Mouse (Mus musculus) adrenal gland, adult 18-20 months (tissue): Measurements from ENCODE around the gene Galnt15. TPM values are rescaled to one million over a fixed set of nuclear protein-coding genes. Genes with fewer than 3 reads are reported as not detected.

ENCODE experiments used
- DNase-seq, 2 experiments: peaks; one replicate each; pipeline ENCODE4 v3.0.0; 2021 to 2022; ENCODE audit warnings: low spot score in 2 of 2
- long read RNA-seq, 2 experiments: library from polyadenylated mRNA; stranded (forward); transcript quantifications; one replicate each; pipeline ENCODE4 v2.0.0; 2021
- total RNA-seq, 2 experiments: library from RNA; stranded (reverse); gene quantifications; 1 replicate in 1 of 2; 2 replicates in 1 of 2; pipeline ENCODE4 v1.2.3; 2021

The Galnt15 gene
- 10 to 100 TPM in 1 of 2 experiments, 1 to 10 TPM in 1; 9.1 to 10.7 TPM for total RNA-seq
- long read RNA-seq, experiment 1, full-length matches to known transcripts = 7 of 8 reads
- long read RNA-seq, experiment 1, partial matches to known transcripts = 1 of 8 reads
- long read RNA-seq, experiment 1, other reads (novel, unspliced or antisense) = 0 of 8 reads
- long read RNA-seq, experiment 2, full-length matches to known transcripts = 3 of 5 reads
- long read RNA-seq, experiment 2, partial matches to known transcripts = 1 of 5 reads
- long read RNA-seq, experiment 2, other reads (novel, unspliced or antisense) = 1 of 5 reads

DNA sequence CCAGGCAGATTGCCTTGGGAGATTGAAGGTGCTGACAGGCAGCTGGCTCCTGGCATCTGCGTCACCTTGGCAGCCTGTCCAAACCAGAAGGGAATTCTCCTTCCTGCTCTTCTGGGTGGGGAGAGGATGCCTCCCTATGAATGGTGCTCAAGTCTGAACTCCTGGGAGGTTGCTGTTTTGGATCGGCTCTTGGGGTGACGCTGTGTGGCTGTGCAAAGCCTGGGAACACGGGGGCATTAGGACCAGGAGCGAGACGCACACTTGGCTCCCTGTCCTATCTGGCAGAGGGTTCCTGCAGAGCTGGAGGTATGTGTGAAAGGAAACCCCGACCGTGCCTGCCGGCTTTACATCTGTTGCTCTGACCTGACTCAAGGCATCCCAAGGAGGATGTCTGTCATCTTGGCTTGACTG lies at the start of gene Galnt15:
Galnt15 (plus strand) TSS at position 309 of the 411 bp plus-strand sequence.
- DNase-seq = peak in 1 of 2 experiments; percentile 17

DNA sequence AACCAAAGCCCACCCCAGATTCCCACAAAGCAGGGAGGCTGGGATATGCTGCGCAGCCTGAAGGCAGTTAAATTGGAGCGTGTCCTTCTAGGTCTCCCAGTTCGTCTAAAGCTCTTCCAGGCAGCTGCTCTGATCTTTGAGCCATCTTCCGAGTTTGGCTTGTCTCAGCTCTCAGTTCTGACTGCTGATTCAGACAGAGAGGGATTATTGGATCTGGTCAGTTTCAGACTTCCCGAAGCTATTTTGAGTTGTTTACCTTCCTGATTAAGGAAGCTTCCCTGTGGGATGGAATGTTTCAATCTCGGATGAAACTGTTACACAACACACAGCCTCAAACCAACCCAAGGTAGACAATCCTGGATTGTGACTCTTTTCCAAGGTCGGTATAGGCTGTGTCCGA lies 34.8 kb upstream of the Galnt15 start:
- DNase-seq = no peak

DNA sequence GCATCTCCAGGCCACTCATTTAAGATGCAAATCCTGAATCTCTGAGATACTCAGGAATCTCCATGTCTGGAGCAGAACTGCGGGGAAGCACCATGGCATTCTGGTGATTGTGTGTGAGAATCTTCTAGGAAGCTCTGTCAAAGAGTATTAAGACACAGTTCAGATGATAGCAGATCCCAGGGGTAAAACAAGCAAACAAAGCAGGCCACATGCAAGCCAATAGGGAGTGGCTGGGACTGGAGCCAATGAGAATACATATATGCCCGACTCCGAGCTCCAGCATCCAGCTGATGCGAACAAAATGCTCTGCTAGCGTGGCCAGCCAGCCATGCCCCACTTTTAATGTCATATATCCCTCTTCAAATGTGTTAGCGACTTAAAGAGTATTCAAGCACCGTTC lies 27.8 kb upstream of the Galnt15 start:
- DNase-seq = no peak

DNA sequence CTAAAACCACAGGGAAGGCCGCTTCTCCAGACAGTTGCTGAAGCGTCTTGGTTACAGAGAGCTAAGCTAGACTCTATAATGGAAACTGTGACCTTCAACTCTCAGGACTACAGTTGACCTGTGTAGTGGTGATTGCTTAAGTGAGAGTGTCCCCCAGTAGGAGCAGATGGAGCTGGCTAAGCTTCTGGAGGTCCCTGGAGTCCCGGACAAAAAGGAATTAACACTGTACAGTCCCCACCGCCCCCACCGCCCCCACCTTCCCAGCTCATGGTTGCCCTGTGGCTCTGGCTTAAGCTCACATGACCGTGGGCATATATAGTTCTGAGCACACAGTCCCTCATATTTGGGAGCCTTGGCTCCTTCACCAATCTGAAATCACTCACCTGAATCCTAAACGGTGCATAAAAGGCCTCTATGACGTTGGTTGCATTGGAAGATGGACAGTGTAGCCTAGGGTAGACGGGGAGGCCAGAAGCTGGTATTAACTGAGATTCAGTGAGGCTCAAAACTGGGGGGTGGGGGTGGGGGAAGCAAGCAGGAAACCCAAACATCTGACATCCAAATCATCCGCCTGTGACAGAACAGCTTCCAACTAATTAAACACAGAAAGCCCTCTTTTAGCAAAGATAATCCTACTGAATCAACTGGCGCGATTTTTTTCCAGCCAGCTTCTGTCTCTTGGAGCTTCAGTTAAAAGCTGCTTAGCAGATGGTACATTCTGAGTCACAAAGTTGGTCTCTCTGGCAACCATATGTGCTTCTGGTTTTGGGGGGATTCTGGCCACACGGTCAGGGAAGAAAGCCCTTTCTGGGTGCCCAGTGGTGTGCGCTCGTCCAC lies 26.1 kb upstream of the Galnt15 start:
- DNase-seq = no peak

DNA sequence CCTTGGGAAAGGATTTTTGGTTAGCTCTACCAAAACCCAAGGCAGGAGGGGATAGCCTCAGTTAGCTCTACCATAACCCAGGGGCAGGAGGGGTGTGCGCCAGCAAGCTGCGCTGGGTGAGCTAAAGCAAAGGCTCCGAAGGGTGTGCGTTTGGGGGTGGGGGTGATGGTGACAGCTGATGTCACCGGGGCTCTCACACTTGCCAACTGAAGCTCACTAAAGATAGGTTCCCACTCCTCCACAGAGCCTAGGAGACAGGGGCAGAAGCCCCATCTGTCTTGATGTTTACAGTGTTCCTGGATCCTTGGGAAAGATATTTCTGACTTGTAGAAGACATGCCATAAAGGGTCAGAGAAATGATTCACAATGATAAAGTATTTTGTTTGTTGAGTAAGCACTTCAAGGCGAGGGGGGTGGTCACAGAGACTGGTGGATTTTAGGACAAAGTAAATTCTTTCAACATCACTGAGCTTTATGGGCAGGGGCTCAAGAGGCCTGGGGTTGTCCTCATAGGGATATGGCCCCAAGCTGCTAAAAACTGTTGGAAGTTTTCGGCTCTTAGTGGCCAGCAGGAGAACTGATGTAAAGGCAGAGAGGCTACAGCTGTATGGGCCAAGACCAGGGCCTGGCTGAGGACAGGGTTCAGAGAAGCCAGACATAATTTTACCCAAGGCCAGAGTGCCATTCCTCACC lies 24.7 kb upstream of the Galnt15 start:
- DNase-seq = no peak

DNA sequence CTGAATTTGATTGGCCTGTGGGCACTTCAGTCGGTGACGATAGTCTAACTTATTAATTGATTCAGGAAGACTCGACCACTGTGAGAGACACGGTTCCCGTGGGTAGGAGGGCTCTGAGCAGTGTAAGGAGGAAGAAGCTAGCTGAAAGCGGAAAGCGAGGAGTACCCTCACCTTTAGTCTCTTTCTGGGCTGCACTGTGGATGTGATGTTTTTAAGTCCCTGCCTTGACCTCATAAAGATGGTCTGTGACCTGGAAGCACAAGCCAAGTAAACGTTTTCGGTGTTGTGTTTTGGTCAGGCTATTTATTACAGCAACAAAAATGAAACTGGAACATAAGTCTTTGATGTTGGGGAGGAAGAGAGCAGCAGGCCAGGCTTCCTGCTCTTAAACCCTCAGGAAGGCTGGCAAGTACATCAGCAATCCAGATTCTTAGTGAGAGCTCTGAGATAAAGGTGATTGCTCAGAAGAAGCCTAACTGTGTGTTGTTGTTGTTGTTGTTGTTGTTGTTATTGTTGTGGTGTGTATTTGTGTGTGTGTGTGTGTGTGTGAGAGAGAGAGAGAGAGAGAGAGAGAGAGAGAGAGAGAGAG lies 23.0 kb upstream of the Galnt15 start:
- DNase-seq = no peak

DNA sequence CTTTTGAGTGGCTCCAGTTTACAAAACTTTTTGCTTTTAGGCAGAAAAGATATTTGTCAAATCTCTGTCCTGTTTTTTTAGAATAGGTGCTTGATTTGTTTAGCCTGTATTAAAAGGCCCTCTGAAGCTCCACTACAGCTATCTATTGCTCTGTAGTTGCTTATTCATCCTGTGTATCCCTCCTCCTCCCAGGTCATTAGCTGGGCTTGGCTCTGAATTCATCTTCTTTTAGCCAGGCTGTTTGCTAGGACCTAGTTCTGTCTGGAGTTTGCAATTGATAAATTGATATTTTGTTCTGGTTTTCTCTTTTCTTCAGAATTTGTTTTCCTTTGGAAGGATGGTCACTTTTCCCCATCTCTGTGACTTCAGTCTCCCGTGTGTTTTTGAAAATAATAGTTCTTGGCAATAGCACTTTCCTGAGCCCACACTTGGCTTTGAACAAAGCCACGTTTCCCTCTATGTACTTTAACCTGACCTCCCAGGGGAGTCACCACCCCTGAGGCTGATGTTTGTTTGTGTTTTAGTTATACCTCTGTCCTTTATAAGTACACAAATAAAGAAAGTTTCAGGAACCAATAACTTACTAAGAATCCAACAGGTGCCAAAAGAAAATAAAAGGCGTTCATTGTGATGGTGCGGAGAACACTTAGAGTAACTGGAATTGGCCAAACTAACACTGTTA lies 21.0 kb upstream of the Galnt15 start:
- DNase-seq = no peak

DNA sequence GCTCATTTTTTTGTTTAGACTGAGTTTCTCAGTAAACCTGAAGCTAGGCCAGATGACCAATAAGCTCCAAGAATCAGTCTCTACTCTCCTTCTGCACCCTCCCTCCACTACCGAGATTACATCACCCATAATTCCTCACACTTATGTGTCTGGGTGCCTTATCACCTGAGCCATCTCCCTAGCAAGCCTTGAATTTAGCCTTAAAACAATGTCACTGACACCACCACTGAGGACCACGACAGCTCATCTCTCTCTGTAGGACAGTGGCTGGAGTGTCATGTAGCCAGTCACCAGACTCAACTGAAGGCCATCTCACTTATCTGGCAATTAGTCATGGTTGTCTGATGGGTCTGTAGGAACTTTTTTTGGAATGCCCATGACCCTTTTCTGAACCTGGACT lies 19.1 kb upstream of the Galnt15 start:
- DNase-seq = no peak

DNA sequence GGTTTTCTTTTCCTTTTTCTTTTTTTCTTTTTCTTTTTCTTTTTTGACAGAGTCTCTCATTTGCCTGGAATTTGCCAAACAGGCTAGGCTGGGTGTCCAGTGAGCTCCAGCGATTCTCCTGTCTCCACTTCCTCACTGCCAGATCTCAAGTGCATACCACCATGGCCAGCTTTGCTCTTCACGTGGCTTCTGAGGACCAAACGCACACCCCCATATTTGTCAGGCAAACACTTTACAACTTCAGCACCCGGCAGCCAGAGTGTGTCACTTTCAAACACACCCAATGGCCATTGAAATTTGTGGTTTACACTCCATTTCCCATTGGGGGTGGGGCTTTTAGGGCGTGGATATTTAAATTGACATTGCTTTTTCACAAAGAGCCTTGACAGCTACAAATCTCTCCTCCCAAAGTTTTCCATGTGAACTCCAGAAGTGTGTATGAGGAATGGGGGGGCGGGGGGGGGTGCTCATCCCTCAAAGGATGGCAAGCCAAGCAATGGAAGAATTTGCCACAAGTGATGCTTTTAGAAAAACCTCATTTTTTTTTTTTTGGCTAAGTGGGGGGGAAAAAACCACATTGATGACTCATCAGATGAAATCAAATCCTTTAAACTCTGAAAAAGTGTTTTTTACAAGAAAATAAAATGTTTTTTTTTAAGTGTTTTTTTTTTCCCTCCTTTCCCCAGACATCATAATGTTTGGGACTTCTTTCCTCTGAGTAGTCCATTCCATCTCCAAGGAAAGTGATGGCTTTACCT lies 17.1 kb upstream of the Galnt15 start:
- DNase-seq = no peak

DNA sequence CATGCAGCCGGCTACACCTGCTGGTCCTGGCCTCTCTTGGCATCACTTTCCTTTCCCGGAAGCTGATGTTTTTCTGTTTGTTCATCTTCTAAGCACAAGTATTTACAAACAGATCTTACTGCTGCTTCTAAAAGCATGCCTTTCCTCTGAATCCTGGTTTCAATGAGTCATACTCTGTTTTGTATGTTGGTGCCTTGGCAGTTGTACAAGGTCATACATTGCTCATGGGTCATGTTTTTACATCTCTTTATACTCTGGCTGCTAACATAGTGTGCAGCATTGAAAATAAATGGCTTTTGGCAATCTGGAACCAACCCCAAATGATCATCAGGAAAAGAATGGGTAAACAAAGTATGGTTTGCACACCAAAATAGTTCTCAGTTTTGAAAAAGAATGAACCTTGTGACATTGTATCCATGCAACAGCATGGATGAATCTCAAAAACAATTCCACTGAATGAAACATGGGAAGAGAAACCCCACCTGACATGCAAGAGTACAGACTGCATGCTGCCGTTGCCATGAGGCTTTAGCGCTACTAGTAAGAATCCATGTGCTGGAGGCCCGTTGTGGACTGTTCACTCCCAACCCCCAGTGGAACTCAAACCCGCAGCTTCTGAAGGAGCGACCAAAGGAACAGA lies 13.5 kb upstream of the Galnt15 start:
- DNase-seq = no peak

DNA sequence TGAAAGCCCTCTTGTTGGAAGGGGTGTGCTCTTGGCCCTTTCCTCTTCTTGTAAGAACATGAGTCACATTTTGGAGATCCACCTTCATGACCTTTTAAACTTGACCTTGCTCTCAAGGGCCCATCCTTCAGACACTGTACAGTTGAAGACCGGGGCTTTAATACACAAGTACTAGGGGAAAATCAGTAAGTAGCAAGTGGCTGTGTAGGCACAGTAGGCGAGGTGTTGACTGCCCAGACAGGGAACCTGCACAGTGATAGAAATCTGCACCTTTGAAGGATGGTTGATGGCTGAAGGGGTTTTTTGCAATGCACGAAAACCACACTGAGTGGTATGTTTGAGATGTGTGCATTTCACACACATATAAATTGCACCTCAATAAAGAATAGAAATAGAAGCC lies 12.3 kb upstream of the Galnt15 start:
- no peak for DNase-seq

DNA sequence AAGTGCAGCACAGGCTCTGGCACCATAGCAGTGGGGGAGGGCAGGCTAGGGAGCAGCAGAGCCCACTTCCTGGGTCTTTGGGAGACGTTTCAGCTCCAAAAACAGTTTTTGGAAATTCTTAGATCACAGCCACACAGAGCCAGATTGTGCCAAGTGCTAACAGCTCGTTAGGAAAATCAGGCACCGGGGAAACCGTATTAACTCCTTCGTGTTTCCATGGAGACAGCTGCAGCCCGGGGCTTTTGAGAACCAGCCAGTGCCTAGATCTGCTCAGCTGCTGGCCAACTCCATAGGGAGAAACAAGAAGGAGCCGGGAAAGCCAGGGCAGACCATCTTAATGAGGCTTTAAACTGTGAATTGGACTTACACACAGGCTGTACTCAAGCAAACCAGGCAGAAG lies 11.9 kb upstream of the Galnt15 start:
- no peak for DNase-seq

DNA sequence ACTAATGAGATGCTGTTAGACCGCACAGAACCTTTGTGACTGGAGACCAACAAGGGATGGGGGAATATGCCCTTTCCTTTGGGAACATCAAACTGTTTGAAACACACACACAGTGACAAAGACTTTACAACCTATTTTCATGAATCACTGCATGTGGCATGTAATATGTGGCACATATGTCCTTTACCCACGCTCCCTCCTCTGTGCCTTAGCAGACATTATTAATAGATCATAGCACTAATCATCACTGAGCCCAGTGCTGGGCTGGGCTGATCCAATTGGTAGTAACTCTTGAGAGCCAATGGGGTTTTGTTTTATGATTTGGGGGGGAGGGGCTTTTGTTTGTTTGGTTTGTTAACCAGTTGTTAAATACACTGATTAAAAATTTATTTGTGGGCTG lies 11.3 kb upstream of the Galnt15 start:
- DNase-seq = no peak

DNA sequence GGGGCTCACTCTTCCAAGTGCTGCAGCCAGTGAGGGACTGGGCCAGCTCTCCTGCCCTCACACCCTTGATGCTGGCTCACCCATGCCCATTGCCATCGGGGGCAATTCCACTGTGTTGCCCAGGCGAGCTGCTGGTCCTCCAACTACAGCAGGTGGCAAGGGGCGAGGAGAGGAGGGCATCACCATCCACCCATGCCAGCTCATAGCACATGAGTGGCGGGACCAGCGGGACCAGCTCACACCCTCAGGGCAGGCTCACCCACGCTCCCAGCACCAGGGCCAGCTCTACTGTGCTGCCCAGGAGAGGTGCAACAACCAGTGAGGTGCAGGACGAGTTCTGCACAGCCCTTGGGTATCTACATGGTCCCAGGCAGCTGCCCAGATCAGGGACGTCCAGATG lies 9.7 kb upstream of the Galnt15 start:
- no peak for DNase-seq

DNA sequence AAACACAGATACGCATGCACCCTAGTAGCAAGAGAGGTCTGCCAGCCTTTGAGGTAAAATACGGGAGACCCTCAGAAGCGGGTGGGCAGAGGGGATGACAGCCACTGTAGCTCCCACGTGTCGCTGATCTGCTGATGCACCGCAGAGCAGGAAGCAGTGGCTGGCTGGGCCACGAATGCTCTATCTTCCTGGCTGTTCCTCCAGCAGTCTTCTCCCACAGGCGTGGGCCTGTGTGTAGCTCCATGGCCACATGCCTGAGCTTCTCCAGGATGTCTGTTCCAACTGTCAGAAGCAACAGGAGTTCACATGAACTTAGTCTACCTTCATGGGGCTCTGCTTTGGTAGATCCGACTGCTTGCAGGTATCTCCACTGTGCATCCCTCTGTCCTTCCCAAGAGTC lies 6.8 kb upstream of the Galnt15 start:
- DNase-seq = no peak

DNA sequence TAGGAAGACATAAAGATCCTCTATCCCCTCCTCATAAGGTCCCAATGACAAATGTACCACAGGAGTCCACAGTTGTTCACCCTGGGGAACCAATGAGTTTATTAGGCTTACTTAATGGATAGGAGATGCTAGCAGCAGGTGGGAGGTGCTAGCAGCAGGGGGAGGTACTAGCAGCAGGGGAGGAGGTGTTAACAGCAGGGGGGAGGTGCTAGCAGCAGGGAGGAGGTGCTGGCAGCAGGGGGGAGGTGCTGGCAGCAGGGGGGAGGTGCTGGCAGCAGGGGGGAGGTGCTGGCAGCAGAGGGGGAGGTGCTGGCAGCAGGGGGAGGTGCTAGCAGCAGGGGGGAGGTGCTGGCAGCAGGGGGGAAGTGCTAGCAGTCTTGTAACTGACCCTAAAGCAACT lies 6.3 kb upstream of the Galnt15 start:
- DNase-seq = no peak

DNA sequence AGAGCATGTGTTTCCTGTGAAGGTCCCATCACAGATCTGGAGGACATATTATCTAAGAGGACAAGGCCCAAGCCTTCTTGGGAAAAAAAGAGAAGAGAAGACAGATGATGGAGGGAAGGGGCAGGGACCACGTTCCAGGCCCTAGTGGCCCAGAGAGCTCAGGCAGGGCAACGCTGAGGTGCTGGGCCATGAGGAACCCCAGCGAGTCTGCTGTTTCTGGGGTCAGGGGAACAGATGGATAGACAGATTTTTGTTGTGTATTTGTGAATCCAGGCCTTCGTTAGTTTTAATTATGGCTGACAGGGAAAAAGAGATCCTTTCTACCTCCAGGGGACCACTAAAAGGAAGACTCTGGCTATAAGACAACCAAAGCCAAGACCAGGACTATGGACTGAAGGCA lies 4.9 kb upstream of the Galnt15 start:
- no peak for DNase-seq

DNA sequence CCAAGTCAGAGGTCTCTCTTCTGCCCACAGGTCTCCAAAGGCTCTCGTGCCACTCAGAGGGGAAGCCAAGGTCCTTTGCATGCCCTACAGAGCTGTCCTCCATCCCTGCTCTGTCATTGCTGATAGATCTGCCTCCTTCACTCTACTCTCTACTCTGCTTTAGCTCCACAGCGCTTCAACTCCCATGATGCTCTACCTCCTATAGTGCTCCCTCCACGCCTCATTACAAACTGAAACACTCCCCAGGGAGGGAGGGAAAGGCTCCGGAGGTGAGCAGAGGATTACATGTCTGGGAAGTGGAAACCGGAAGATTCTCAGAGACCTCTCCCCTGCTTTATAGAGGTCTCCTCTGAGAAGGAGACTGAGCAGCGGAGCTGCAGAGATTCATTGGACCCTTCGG lies 1.6 kb upstream of the Galnt15 start:
- DNase-seq = no peak

DNA sequence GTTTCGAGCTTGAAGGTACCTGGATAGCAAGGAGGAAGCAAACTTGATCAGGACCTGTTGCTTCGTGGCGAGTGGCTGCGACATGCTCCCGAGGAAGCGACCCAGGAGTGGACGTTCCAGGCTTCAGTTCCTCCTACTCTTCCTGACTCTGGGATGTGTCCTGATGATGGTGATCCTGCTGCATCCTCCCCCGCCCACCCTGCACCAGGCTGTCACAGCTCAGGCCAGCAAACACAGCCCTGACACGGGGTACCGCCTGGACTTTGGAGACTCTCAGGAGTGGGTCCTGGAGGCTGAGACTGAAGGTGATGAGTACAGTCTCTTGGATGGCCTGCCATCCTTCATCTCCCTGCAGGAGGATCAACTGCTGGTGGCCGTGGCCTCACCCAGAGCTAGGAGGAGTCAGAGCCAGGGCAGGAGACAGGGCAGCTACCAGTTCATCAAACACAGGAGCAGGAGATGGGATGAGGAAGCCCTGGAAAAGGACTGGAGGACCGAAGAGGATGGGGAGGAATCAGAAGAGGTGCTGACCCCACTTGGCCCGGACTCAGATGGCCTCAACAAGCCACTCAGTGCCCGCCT lies 713 bp downstream of the Galnt15 start:
- DNase-seq = no peak
